Mouse (Mus musculus): ENCODE results near the gene Hist4h4. TPM values are rescaled to one million over a fixed set of nuclear protein-coding genes. Genes with fewer than 3 reads are reported as not detected.

Gene Hist4h4
- polyA plus RNA-seq, 1 experiment from 2014 or later = 0.54 TPM

DNA sequence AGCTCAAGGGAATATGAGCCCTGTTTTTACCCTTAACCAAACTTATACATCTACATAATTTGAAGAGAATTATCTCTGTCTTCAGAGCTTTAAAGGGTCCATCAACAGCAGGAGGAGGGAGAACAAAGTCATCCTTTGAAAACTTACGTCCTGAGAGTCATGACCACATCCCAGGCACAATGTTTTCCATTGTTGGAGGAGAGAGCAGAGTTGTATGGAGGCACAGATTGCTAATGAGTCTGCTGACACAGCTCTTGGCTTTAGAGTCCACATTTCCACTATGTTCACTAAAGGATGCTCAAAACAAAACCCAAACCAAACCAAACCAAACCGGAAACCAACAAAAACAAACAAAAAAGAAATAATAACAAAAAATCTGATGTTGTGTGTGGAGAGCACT lies 40.7 kb upstream of the Hist4h4 start:
- no peaks in the 10 kb centered on the region for H3K27me3 ChIP-seq (replicated peaks; ENCODE audit: control insufficient read depth, insufficient read depth, low read length)
- no peak overlapping the region for H3K9ac ChIP-seq (ENCODE audit: low read depth, low read length)
- no peak overlapping the region for H3K4me3 ChIP-seq (ENCODE audit: low read length)
- no peaks in the 10 kb centered on the region for H3K9me3 ChIP-seq (ENCODE audit: control insufficient read depth, low read length)
- no peaks in the 10 kb centered on the region for H3K36me3 ChIP-seq (ENCODE audit: control insufficient read depth, insufficient read depth, low read length)
- 45% methylated on average over 2 of the region's 2 CpGs for WGBS
- H3K4me2 ChIP-seq (ENCODE audit: low read length) = no peak overlapping the region
- H3K4me1 ChIP-seq (ENCODE audit: control insufficient read depth, insufficient read depth, low read depth, low read length) = no peaks in the 10 kb centered on the region
- H3K27ac ChIP-seq (ENCODE audit: low read depth, low read length) = no peak overlapping the region
- no peak for ATAC-seq

GRCm38 (mm10) chr6:136837323-136837722 lies 33.1 kb upstream of the Hist4h4 start:
- H3K4me2 ChIP-seq (ENCODE audit: low read length) = no peak overlapping the region

DNA sequence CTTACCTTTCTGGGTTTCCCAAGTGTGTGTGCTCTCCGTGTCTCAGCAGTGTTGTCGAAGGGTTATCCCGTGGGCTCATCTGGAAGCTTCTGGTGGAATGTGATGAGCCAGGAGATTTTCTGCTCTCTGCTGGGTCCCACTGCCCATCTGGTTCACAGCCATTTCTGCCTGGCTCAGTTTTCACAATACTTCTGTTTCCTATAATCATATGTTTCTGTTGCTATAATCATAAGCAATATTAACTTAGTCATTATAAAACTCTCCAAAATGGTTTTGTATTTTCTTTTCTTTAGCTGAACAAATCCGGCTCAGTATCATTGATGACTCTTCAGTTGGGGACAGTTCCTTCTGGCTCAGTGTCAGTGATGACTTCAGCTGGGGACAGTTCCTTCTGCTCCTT lies 31.1 kb upstream of the Hist4h4 start, which contains the start of gene Smco3:
Gene Smco3 (minus strand): TSS at position 101 of the 400 bp plus-strand sequence.
- H3K9me3 ChIP-seq (ENCODE audit: control insufficient read depth, low read length) = no peaks in the 10 kb centered on the region
- no peak within 1 kb of the TSS for H3K9ac ChIP-seq (ENCODE audit: low read depth, low read length)
- no peaks in the 10 kb centered on the region for H3K4me1 ChIP-seq (ENCODE audit: control insufficient read depth, insufficient read depth, low read depth, low read length)
- peak within 1 kb of the TSS; percentile 15; the same call in 1 of the 2 replicates for H3K4me2 ChIP-seq (ENCODE audit: low read length)
- H3K27me3 ChIP-seq (replicated peaks; ENCODE audit: control insufficient read depth, insufficient read depth, low read length) = no peaks in the 10 kb centered on the region; the same call in 1 of the 2 replicates
- no peak for ATAC-seq
- H3K27ac ChIP-seq (ENCODE audit: low read depth, low read length) = no peak within 1 kb of the TSS
- 50% methylated on average over 4 of the region's 4 CpGs for WGBS
- H3K4me3 ChIP-seq (ENCODE audit: low read length) = no peak within 1 kb of the TSS; the same call in 1 of the 2 replicates
- no peaks in the 10 kb centered on the region for H3K36me3 ChIP-seq (ENCODE audit: control insufficient read depth, insufficient read depth, low read length)

More at GRCm38 (mm10) chr6:136837323-136837722, 33.1 kb upstream of the Hist4h4 start:
- no peak overlapping the region for H3K9ac ChIP-seq (ENCODE audit: low read depth, low read length)
- ATAC-seq = no peak
- no peaks in the 10 kb centered on the region for H3K4me1 ChIP-seq (ENCODE audit: control insufficient read depth, insufficient read depth, low read depth, low read length)
- no peak overlapping the region for H3K27ac ChIP-seq (ENCODE audit: low read depth, low read length)
- no peaks in the 10 kb centered on the region for H3K9me3 ChIP-seq (ENCODE audit: control insufficient read depth, low read length)
- H3K36me3 ChIP-seq (ENCODE audit: control insufficient read depth, insufficient read depth, low read length) = no peaks in the 10 kb centered on the region
- 82% methylated on average over 3 of the region's 3 CpGs for WGBS
- H3K4me3 ChIP-seq (ENCODE audit: low read length) = no peak overlapping the region
- no peaks in the 10 kb centered on the region for H3K27me3 ChIP-seq (replicated peaks; ENCODE audit: control insufficient read depth, insufficient read depth, low read length)

DNA sequence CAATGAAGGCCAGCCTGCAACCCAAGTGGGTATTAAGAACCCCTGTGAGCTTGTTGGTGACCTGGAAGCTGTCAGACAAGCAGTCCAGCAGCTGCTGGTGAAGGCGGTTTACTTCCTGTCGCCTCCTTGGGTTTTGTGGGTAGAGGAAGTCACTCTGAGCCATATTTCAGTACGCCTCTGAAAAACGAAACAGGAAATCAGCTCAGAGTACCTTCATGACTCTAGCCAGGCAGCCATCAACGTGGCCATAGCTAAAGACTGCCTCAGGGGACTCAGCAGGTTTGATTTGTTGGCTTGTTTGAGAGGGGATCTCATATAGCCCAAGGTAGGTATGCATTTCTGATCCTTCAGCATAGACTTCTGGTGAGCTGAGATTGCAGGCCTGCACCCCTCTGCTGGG lies 27.5 kb upstream of the Hist4h4 start:
- 78% methylated on average over 5 of the region's 5 CpGs for WGBS
- Histone ChIP-seq H3K36me3 (ENCODE audit: control insufficient read depth, insufficient read depth, low read length) (no peaks in the 10 kb centered on the region), H3K27ac (ENCODE audit: low read depth, low read length) (no peak overlapping the region), H3K4me1 (ENCODE audit: control insufficient read depth, insufficient read depth, low read depth, low read length) (peaks cover 9% of the 10 kb centered on the region), H3K4me3 (ENCODE audit: low read length) (no peak overlapping the region), H3K9me3 (ENCODE audit: control insufficient read depth, low read length) (no peaks in the 10 kb centered on the region), H3K4me2 (ENCODE audit: low read length) (no peak overlapping the region), H3K27me3 (replicated peaks; ENCODE audit: control insufficient read depth, insufficient read depth, low read length) (no peaks in the 10 kb centered on the region; the same call in 1 of the 2 replicates), H3K9ac (ENCODE audit: low read depth, low read length) (no peak overlapping the region)
- ATAC-seq = no peak

GRCm38 (mm10) chr6:136828681-136829080 lies 24.5 kb upstream of the Hist4h4 start:
- ATAC-seq = no peak
- H3K4me2 ChIP-seq (ENCODE audit: low read length) = peak overlapping the region; percentile 52
- 32% methylated on average over 4 of the region's 4 CpGs for WGBS
- H3K9ac ChIP-seq (ENCODE audit: low read depth, low read length) = peak overlapping the region; percentile 57
- H3K4me1 ChIP-seq (ENCODE audit: control insufficient read depth, insufficient read depth, low read depth, low read length) = peaks cover 11% of the 10 kb centered on the region
- H3K27me3 ChIP-seq (replicated peaks; ENCODE audit: control insufficient read depth, insufficient read depth, low read length) = no peaks in the 10 kb centered on the region; the same call in 1 of the 2 replicates
- H3K36me3 ChIP-seq (ENCODE audit: control insufficient read depth, insufficient read depth, low read length) = peaks cover 7% of the 10 kb centered on the region
- peak overlapping the region; percentile 44 for H3K4me3 ChIP-seq (ENCODE audit: low read length)
- H3K9me3 ChIP-seq (ENCODE audit: control insufficient read depth, low read length) = no peaks in the 10 kb centered on the region
- peak overlapping the region; percentile 73 for H3K27ac ChIP-seq (ENCODE audit: low read depth, low read length)

DNA sequence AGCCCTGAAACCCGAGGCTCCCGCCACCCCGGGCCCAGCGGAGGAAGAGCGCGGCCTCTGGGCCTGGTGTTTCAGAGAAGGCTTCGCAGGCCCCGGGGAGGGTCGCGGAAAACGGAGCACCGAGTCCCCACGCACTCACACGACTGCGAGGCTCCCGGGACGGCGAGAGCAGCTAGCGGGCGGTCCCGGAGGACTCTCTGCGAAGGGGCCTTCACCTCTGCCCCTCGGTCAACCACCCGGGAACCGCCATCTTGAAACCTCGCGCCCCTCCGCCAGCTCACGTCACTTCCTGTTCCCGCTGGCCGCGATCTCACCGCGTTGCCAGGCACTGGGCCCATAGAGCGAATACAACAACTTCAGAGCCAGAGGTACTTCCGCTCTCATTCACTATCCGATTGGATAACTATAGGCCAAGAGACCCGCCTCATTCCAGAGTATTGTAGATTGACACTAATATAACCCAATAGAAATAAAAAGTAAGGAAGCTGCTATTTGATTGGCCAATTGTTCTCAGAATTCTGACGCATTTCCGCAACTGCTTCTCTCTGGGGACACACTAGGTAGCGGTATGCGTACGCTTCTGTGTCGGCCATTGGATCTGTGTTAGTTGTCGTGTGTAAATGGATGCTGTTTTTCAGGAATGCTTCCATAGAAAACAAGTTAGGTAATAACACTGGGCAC lies 23.8 kb upstream of the Hist4h4 start, which contains the start of gene Wbp11:
Gene Wbp11 (minus strand): TSS at position 353 of the 681 bp plus-strand sequence.
- ATAC-seq = peak; percentile 100
- H3K4me3 ChIP-seq (ENCODE audit: low read length) = peak within 1 kb of the TSS; percentile 73
- no peaks in the 10 kb centered on the region for H3K9me3 ChIP-seq (ENCODE audit: control insufficient read depth, low read length)
- H3K4me2 ChIP-seq (ENCODE audit: low read length) = peak within 1 kb of the TSS; percentile 73
- peaks cover 8% of the 10 kb centered on the region for H3K36me3 ChIP-seq (ENCODE audit: control insufficient read depth, insufficient read depth, low read length)
- H3K27ac ChIP-seq (ENCODE audit: low read depth, low read length) = peak within 1 kb of the TSS; percentile 73
- no peaks in the 10 kb centered on the region; the same call in 1 of the 2 replicates for H3K27me3 ChIP-seq (replicated peaks; ENCODE audit: control insufficient read depth, insufficient read depth, low read length)
- H3K9ac ChIP-seq (ENCODE audit: low read depth, low read length) = peak within 1 kb of the TSS; percentile 78
- peaks cover 11% of the 10 kb centered on the region for H3K4me1 ChIP-seq (ENCODE audit: control insufficient read depth, insufficient read depth, low read depth, low read length)
- under 1% methylated on average over 45 of the region's 45 CpGs for WGBS

GRCm38 (mm10) chr6:136827516-136827880 lies 23.3 kb upstream of the Hist4h4 start, which contains the start of gene BC049715:
BC049715 (plus strand) TSS chr6:136827626.
- no peaks in the 10 kb centered on the region for H3K9me3 ChIP-seq (ENCODE audit: control insufficient read depth, low read length)
- H3K4me2 ChIP-seq (ENCODE audit: low read length) = peak within 1 kb of the TSS; percentile 73
- peaks cover 13% of the 10 kb centered on the region for H3K36me3 ChIP-seq (ENCODE audit: control insufficient read depth, insufficient read depth, low read length)
- H3K27ac ChIP-seq (ENCODE audit: low read depth, low read length) = peak within 1 kb of the TSS; percentile 73
- no peak for ATAC-seq
- peaks cover 11% of the 10 kb centered on the region for H3K4me1 ChIP-seq (ENCODE audit: control insufficient read depth, insufficient read depth, low read depth, low read length)
- WGBS = under 1% methylated on average over 34 of the region's 34 CpGs
- peak within 1 kb of the TSS; percentile 78 for H3K9ac ChIP-seq (ENCODE audit: low read depth, low read length)
- no peaks in the 10 kb centered on the region; the same call in 1 of the 2 replicates for H3K27me3 ChIP-seq (replicated peaks; ENCODE audit: control insufficient read depth, insufficient read depth, low read length)
- H3K4me3 ChIP-seq (ENCODE audit: low read length) = peak within 1 kb of the TSS; percentile 73

GRCm38 (mm10) chr6:136827116-136827515 lies 22.9 kb upstream of the Hist4h4 start:
- Histone ChIP-seq H3K27ac (ENCODE audit: low read depth, low read length) (no peak overlapping the region), H3K4me3 (ENCODE audit: low read length) (peak overlapping the region; percentile 73), H3K4me2 (ENCODE audit: low read length) (peak overlapping the region; percentile 73), H3K9ac (ENCODE audit: low read depth, low read length) (peak overlapping the region; percentile 78), H3K27me3 (replicated peaks; ENCODE audit: control insufficient read depth, insufficient read depth, low read length) (no peaks in the 10 kb centered on the region; the same call in 1 of the 2 replicates), H3K9me3 (ENCODE audit: control insufficient read depth, low read length) (no peaks in the 10 kb centered on the region), H3K36me3 (ENCODE audit: control insufficient read depth, insufficient read depth, low read length) (peaks cover 16% of the 10 kb centered on the region), H3K4me1 (ENCODE audit: control insufficient read depth, insufficient read depth, low read depth, low read length) (peaks cover 11% of the 10 kb centered on the region)
- WGBS = 23% methylated on average over 7 of the region's 7 CpGs
- ATAC-seq = no peak

- Histone ChIP-seq H3K4me3 (ENCODE audit: low read length) (no peak overlapping the region), H3K27me3 (replicated peaks; ENCODE audit: control insufficient read depth, insufficient read depth, low read length) (no peaks in the 10 kb centered on the region), H3K9me3 (ENCODE audit: control insufficient read depth, low read length) (no peaks in the 10 kb centered on the region), H3K9ac (ENCODE audit: low read depth, low read length) (no peak overlapping the region), H3K4me1 (ENCODE audit: control insufficient read depth, insufficient read depth, low read depth, low read length) (peaks cover 11% of the 10 kb centered on the region), H3K4me2 (ENCODE audit: low read length) (no peak overlapping the region), H3K27ac (ENCODE audit: low read depth, low read length) (no peak overlapping the region), H3K36me3 (ENCODE audit: control insufficient read depth, insufficient read depth, low read length) (peaks cover 36% of the 10 kb centered on the region)
- 92% methylated on average over 8 of the region's 8 CpGs for WGBS
- no peak for ATAC-seq
Measured at GRCm38 (mm10) chr6:136824987-136825386, 20.8 kb upstream of the Hist4h4 start.

Measured in hindbrain, embryonic 16.5 days (tissue).